Mouse (Mus musculus) heart, embryonic 16.5 days (tissue): ENCODE data around the gene Cyp1a1. TPM values are rescaled to one million over a fixed set of nuclear protein-coding genes. Genes with fewer than 3 reads are reported as not detected.

ENCODE experiments used
- ATAC-seq: fragments of 200-750 bp; cut with Nextera tagmentation; replicated peaks from 2 replicates; pipeline ENCODE4 v1.8.0; 2017; ENCODE audit warnings: moderate number of reproducible peaks; ENCODE audit not compliant: insufficient read depth, low FRiP score; ENCODE audit errors: extremely low read depth
- H3K27ac ChIP-seq: fragments of 300-500 bp; sonication (generic); 2 replicates; pipeline ENCODE4 v1.5.1; 2014; ENCODE audit warnings: mild to moderate bottlenecking, low read length, control low read depth, moderate library complexity
- H3K27me3 ChIP-seq: fragments of 300-500 bp; sonication (generic); 2 replicates; pipeline ENCODE4 v1.6.1; 2014; ENCODE audit warnings: low read length, mixed read lengths; ENCODE audit not compliant: control insufficient read depth, insufficient read depth
- H3K36me3 ChIP-seq: fragments of 300-500 bp; sonication (generic); 2 replicates; pipeline ENCODE4 v1.6.1; 2014; ENCODE audit not compliant: control insufficient read depth, insufficient read depth
- H3K4me1 ChIP-seq: fragments of 300-500 bp; sonication (generic); 2 replicates; pipeline ENCODE4 v1.6.1; 2014; ENCODE audit warnings: low read length, mixed read lengths; ENCODE audit not compliant: control insufficient read depth, insufficient read depth
- H3K4me2 ChIP-seq: fragments of 300-500 bp; sonication (generic); 2 replicates; pipeline ENCODE4 v1.6.1; 2014; ENCODE audit warnings: low read depth, mild to moderate bottlenecking, control low read depth, low read length
- H3K4me3 ChIP-seq: fragments of 300-500 bp; sonication (generic); 2 replicates; pipeline ENCODE4 v1.5.1; 2014; ENCODE audit warnings: mild to moderate bottlenecking, control low read depth, low read length
- H3K9ac ChIP-seq: fragments of 300-500 bp; sonication (generic); 2 replicates; pipeline ENCODE4 v1.6.1; 2014; ENCODE audit warnings: low read length, control low read depth
- H3K9me3 ChIP-seq: fragments of 300-500 bp; sonication (generic); replicated peaks from 2 replicates; pipeline ENCODE4 v1.6.1; 2016; ENCODE audit warnings: low read length; ENCODE audit not compliant: control insufficient read depth
- WGBS: fragments of 180-500 bp; shearing (Covaris S2); extraction: QIAGEN DNeasy Blood & Tissue Kit; methylation state at CpG from one replicate; pipeline ENCODE4 v1.1.7; 2014; 5-methylcytosine and 5-hydroxymethylcytosine counted together
- polyA plus RNA-seq: library from polyadenylated mRNA; unstranded; fragments of >200 nt; fragmentation: Nextera tagmentation; extraction: Ambion mirVana; gene quantifications from 2 replicates; pipeline ENCODE4 v1.2.1, GENCODE M21; 2015

The Cyp1a1 gene
- not detected in 2 replicates for polyA plus RNA-seq

DNA sequence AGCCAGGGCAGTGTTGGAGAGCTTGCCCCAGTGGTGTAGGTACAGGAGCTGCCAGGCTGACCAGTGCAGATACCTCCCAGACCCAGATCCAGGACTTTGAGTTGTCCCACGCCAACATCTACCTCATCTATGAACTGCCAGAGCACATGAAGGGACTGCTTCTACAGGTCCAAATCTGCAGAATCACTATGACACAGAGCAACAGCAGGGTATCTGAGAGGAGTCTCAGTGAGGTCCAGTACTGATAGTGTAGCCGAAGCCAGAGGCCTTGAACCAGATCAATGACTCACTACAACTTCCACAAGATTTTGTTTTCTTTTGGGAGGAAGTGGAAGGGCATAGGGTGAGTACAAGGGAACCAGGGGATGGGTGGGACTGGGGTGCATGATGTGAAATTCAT lies at the start of gene Cyp1a1:
Gene Cyp1a1 (plus strand): TSS at position 178 of the 400 bp plus-strand sequence.
- 76% methylated on average over 2 of the region's 2 CpGs for WGBS
- H3K4me1 ChIP-seq, result no peaks in the 10 kb centered on the region

DNA sequence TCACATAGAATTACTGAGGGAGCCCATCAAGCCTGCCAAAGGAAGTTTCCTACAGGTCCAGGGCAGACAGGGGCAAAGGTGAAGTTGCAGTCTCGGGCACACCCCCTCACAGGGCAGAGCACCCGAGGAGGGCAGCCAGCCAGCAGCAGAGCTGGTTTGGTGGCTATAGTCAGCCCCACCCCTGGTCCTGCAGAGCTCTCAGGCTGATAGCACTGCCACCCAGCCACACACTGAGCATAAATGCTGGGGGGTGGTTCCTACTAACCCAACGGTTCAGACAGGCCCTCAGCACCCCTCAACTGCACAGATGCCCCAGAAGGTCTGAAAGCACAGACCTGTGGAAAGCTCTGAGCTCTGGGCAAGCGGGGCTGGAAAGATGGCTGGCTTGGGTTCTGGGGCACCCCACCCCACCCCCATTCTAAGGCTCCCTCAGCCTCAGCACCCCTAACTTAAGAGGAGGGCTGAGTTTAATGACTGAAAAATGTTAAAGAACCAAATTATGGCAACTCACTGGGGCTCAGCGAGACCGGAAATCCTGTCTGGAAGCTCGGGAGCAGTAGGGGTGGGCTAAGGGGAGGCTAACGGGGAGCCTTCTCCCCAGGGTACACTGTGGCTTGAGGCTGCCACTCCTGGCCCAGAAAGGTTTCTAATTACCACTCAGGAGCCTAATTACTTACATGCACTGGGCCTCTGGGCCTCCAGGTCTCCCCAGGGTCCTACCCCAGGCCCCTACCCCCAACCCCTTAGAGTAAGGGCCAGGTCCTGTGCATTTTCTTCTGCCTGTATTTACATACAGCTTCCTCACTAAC lies 48.9 kb upstream of the Cyp1a1 start:
- Histone ChIP-seq H3K9me3 (no peaks in the 10 kb centered on the region), H3K9ac (peak overlapping the region; percentile 66), H3K4me1 (peaks cover 69% of the 10 kb centered on the region), H3K27me3 (no peaks in the 10 kb centered on the region), H3K27ac (peak overlapping the region; percentile 94), H3K4me3 (peak overlapping the region; percentile 17), H3K36me3 (no peaks in the 10 kb centered on the region; the same call in 1 of the 2 replicates), H3K4me2 (peak overlapping the region; percentile 54)
- 34% methylated on average over 8 of the region's 8 CpGs for WGBS
- peak; percentile 30 for ATAC-seq

More for the DNA sequence above, at the start of gene Cyp1a1:
- no peak within 1 kb of the TSS for H3K27ac ChIP-seq
- no peak for ATAC-seq
- H3K4me2 ChIP-seq, result no peak within 1 kb of the TSS
- H3K36me3 ChIP-seq, result no peaks in the 10 kb centered on the region
- no peaks in the 10 kb centered on the region for H3K9me3 ChIP-seq
- H3K9ac ChIP-seq, result no peak within 1 kb of the TSS
- H3K4me3 ChIP-seq, result no peak within 1 kb of the TSS
- H3K27me3 ChIP-seq, result no peaks in the 10 kb centered on the region

DNA sequence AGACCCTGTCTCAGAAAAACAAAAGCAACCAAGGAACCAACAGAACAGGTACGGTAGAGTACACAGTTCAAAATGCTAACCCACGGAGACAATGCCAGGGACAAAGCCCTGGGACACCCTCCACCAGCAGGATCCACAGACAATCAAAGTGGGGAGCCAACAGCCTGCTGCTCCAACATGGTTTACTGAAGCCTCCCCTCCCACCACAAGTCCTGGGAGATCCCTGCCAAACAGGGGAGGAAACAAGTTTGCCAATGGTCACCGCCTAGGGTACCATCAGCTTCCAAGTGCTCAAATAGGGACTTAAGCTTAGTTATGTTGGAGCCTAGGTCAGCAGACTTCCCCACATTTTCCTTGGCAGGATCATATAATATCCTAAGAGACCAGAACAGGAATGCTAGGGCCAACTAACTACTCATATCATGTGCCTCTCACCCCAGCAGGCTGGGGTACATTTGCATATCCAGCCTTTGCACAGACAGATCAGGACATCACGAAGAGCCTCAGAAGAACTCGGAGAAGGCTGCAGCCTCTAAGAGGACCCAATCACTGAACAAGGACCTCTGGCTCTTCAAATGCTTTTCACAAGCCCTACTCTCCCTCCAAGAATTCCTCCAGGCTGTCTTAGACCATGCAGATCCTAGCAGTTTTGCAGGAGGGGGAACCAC lies 47.9 kb upstream of the Cyp1a1 start:
- WGBS, result 60% methylated on average over 5 of the region's 5 CpGs
- H3K4me2 ChIP-seq, result peak overlapping the region; percentile 54
- peak overlapping the region; percentile 94 for H3K27ac ChIP-seq
- H3K4me1 ChIP-seq, result peaks cover 69% of the 10 kb centered on the region
- no peak for ATAC-seq
- H3K27me3 ChIP-seq, result no peaks in the 10 kb centered on the region
- peak overlapping the region; percentile 24 for H3K4me3 ChIP-seq
- no peaks in the 10 kb centered on the region for H3K9me3 ChIP-seq
- no peaks in the 10 kb centered on the region; the same call in 1 of the 2 replicates for H3K36me3 ChIP-seq
- H3K9ac ChIP-seq, result peak overlapping the region; percentile 66

DNA sequence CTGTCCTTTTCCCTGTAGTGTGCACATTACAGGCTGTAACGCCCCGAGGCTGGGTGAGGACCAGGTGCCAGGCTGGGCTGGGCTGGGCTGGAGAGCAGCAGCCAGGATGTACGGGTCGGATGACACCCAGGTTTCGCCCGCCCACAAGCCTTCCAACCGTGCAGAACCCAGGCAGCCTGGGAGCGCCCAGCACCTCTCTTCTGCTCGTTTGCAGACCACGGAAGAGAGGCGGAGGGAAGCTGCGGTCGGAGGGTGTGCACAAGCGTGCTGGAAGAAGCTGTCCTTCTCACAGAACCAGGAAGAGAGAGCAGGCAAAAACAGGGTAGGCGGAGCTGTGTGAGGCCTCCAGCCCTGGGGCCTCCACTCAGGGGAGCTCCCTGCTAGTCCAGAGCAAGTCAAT lies 47.3 kb upstream of the Cyp1a1 start:
- Histone ChIP-seq H3K36me3 (no peaks in the 10 kb centered on the region; the same call in 1 of the 2 replicates), H3K9me3 (no peaks in the 10 kb centered on the region), H3K27me3 (no peaks in the 10 kb centered on the region), H3K4me2 (peak overlapping the region; percentile 54), H3K9ac (peak overlapping the region; percentile 66; the same call in 1 of the 2 replicates), H3K27ac (peak overlapping the region; percentile 94), H3K4me1 (peaks cover 69% of the 10 kb centered on the region), H3K4me3 (peak overlapping the region; percentile 24)
- peak; percentile 41 for ATAC-seq
- 7% methylated on average over 15 of the region's 15 CpGs for WGBS

DNA sequence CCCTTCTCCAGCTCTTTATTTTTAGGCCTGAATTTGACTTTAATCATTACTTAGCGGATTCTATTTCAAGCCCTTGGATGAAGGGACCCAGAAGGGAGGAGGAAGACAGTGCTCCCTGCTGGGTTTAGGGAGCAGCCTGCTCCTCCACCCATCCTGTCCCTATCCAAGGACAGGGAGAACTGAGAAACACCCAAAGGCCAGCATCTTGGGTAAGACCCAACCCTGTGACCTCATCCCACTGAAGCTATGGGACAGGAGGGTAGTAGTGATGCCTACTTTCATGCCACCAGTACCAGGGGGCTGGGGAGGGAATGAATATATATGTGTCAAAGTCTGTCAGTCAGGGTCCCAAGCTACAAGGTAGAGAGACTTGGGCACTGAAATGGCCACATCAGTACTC lies 46.7 kb upstream of the Cyp1a1 start:
- Histone ChIP-seq H3K27me3 (no peaks in the 10 kb centered on the region), H3K27ac (peak overlapping the region; percentile 94), H3K36me3 (no peaks in the 10 kb centered on the region; the same call in 1 of the 2 replicates), H3K9ac (peak overlapping the region; percentile 66; the same call in 1 of the 2 replicates), H3K4me3 (no peak overlapping the region; the same call in 1 of the 2 replicates), H3K9me3 (no peaks in the 10 kb centered on the region), H3K4me2 (peak overlapping the region; percentile 54), H3K4me1 (peaks cover 72% of the 10 kb centered on the region)
- 50% methylated on average over 1 of the region's 1 CpGs for WGBS
- no peak for ATAC-seq

DNA sequence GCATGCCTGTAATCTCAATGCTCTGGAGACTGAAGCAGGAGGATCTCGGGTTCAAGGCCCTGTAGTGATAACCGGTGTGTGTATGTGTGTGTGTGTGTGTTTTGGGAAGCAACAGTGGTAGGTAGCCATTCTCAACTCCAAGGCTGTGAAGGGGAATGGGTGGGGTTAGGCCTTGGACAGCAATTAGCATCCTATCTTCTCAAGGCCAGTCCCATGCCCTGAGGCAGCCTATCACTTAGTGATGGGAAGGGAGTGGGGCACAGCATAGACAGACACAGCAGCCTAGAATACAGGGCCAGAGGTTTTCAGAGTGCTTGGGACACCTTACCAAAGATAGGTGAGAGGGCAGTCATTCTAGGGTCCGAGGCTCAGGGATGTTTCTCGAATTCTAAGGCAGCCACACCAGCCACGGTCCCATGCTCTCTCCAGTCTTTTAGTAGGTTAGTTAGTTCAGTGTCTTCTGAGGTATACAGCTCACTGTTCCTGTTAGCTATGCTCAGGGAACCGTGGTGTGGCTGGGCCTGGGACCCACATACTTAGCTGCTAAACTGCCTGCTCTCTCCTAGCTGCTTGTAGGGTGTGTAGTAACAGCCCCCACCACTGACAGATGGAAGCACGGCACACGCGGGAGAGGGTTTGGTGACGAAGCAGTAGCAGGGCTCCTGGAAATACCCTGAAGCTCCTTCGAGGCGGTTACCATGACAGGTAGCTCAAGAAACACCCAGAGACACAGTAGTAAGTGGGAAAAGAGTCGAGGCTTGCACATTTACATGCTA lies 45.8 kb upstream of the Cyp1a1 start:
- Histone ChIP-seq H3K27me3 (no peaks in the 10 kb centered on the region), H3K4me2 (no peak overlapping the region; the same call in 1 of the 2 replicates), H3K27ac (no peak overlapping the region), H3K4me1 (peaks cover 67% of the 10 kb centered on the region), H3K4me3 (no peak overlapping the region), H3K9ac (no peak overlapping the region), H3K9me3 (no peaks in the 10 kb centered on the region), H3K36me3 (no peaks in the 10 kb centered on the region; the same call in 1 of the 2 replicates)
- WGBS, result 78% methylated on average over 13 of the region's 13 CpGs
- ATAC-seq, result no peak

DNA sequence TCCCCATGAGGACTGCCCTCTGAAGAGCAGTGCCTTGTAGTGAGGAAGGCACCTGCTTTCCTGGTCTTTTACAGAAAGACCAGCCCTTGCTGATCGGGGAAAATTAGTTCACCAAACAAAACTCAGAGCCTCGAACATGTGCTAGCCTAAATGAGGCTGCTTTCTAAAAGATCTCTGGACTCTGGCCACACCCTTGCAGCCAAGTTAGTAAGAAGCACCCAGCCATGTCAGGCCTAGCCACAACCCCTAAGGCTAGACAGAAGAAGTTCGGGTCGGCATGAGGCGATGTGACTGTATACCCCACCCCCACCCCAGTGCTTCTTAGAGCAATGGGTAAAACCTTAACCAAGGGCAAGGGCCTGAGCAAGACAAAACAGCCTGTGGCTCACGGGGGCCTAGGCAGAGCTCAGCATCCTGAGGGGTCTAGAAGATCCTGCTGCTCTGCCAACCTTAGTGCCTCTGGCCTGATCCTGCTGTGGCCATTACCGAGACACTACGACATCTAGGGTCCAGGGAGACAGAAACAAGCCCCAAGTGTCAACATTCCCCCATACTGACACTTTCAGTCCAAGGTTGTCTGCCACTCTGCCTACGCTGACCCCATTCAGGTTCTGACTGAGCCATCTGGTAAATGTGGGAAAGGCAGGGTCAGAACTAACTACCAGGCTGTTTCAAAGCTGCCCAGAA lies 44.4 kb upstream of the Cyp1a1 start:
- Histone ChIP-seq H3K9me3 (no peaks in the 10 kb centered on the region), H3K4me3 (peak overlapping the region; percentile 85), H3K36me3 (no peaks in the 10 kb centered on the region; the same call in 1 of the 2 replicates), H3K27ac (peak overlapping the region; percentile 26; the same call in 1 of the 2 replicates), H3K4me2 (peak overlapping the region; percentile 88), H3K9ac (peak overlapping the region; percentile 98), H3K27me3 (no peaks in the 10 kb centered on the region), H3K4me1 (peaks cover 54% of the 10 kb centered on the region)
- no peak for ATAC-seq
- WGBS, result 63% methylated on average over 9 of the region's 9 CpGs

DNA sequence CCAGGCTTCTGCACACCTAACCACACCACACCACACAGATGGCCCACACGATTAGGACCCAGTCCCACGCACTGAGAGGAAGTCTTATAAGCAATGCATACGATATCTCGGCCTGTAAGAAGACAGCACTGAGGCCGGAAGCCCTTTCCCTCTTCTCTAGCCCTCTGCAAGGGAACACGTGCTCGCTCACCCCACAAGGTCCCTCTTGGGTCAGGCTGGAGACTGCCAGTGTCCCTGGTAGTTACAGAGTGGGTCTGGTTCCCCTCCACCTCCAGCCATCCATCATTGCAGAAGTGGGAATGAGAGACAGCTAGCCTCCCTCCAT lies 43.9 kb upstream of the Cyp1a1 start:
- no peak for ATAC-seq
- peak overlapping the region; percentile 88 for H3K4me2 ChIP-seq
- no peaks in the 10 kb centered on the region for H3K9me3 ChIP-seq
- H3K27ac ChIP-seq, result 0 out of 2 replicates have a peak overlapping the region, but pooled peaks have one; percentile 11
- H3K9ac ChIP-seq, result peak overlapping the region; percentile 98
- H3K4me1 ChIP-seq, result peaks cover 49% of the 10 kb centered on the region
- H3K4me3 ChIP-seq, result peak overlapping the region; percentile 85
- H3K36me3 ChIP-seq, result no peaks in the 10 kb centered on the region; the same call in 1 of the 2 replicates
- no peaks in the 10 kb centered on the region for H3K27me3 ChIP-seq
- 38% methylated on average over 7 of the region's 7 CpGs for WGBS
